Mouse (Mus musculus): ENCODE measurements at regions not wholly inside any gene's neighbourhood (a gene's known extent, or its start where the extent isn't known, plus 50 kb on each side); places are given as distances from the start of the nearest gene placed in this dataset.
A peak's percentile ranks its signal among the peaks of the same experiment; 100 is the strongest.

DNA sequence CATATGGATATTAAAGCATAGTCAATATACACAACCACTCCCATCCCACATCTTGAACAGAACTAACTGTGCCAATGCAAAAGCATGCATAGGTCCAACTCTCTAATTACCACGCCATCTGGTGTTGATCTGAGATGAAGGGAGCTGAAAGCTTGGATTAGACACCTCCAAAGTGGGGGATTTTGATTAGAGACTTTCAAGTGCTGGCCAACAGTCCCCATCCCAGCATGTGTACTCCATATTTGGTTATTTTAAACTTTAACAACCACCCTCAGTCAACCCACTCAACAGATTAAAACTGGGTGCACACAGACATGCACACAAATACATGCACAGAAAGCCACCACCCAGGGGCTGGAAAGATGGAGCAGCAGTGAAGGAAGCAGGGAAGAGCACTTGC, 366.9 kb upstream of the Intu start:
- DNase-seq (ENCODE audit: low spot score in 2 of 2), result peak; percentile 8 to 11

DNA sequence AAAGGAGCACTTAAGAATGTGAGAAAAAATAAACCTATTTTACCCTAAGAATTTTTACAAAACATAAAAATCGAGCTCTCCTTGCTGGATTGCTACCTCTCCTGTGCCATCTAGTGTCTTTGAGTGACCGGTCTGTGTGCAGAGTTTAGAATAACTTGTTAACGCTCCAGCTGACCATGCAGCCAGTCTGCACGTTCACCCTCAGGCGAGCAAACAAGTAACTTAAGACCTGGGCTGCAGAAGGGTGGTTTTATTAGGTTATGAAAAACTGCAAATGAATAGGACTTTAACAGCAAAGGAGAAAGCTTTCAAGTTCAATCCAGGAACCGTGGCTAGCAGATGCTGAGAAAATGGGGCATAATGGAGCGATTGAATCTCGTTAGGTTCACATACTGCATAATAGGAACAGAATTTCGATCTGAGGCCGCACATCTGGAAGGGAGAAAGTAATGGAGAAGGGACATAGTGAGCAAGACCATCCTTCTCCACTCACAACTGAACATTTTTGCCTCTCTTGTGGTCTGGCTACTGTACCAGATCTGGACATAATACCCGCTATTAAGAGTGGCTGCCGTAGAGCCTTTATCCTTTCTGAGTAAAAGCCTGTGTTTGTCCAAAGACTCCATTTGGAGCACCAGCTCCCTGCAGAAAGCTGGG, 363.0 kb upstream of the Intu start:
- DNase-seq (ENCODE audit: low spot score in 2 of 2), result no peak

DNA sequence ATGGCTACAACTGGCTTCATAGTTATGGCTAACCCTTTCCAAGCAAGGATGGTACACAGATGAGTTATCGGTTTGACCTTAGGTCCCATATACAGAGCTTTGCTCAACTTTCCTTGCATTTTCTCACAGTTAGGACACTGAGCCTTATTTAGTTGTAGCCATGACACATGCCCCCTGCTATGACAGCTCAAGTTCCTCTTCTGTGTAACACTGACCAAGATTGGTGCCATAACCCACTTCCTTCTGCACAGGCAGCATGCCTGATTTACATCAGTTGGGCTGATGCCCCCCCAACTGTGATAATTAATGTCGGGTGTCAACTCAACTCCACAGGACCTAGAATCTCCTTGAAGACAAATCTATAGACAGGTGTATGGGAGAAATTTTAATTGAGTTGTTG, 361.5 kb upstream of the Intu start:
- no peak for DNase-seq (ENCODE audit: low spot score in 2 of 2)

DNA sequence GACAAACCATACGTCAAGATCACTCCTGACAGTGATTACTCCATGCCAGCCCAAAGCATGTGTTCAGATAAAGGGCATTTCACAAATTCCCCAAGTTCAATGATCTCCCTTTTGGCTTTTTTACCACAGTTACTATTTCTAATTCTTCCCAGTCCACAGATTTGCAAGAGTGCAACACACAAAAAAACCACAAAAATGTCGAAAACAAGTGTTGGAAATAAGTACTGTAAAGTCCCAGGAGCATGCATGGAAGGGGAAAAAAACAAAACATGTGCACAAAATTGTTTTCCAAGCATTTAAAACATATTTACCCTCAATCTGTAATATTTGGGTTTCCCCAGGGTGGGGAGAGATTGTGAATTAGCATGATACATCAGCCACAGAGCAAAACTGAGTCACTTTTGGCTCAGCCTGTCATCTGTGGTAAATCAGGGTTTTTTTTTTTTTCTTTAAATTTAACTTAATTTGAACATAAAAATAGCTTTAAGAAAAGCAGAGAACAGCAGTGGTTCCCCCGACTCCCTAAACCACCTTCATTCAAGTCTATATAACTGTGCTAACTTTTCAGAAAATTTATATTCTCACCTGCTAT, 351.3 kb upstream of the Intu start:
- DNase-seq (ENCODE audit: low spot score in 2 of 2), result no peak

DNA sequence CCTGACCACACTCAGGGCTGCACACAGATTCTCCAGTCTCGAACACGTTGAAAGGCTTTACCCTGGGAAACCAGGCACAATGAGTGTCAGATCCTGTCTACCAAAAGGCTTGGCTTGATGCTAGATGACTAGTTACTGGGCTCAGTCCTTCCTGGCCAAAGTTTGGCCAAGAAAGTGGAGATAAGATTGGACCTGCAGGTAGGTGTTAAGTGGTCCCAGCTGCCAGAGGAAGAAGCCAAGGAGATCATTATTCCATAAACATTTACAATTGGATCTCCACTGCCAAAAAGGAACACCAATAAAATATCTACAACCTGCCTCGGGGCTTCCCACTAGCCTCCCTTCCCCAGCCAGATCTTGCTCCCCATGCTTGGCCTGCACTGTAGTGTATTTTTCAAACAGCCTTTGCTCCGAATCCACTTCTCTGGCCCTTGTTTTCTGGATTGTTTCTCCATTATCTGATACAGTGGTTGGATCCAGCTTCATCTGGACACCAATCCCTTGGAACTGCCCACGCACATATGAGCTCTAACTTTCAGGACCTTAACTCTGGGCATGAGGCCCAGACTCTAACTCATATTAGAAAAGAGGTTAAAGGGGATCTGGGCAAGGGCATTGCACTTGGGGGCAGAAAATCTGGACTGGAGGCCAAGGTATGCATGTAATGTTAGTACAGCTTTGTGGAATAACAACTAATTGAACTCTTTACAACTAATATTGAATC, 345.3 kb upstream of the Intu start:
- DNase-seq (ENCODE audit: low spot score in 2 of 2), result no peak

- DNase-seq (ENCODE audit: low spot score in 2 of 2), result no peak
Observed at GRCm38 (mm10) chr3:40189529-40189928, 341.6 kb upstream of the Intu start.

DNA sequence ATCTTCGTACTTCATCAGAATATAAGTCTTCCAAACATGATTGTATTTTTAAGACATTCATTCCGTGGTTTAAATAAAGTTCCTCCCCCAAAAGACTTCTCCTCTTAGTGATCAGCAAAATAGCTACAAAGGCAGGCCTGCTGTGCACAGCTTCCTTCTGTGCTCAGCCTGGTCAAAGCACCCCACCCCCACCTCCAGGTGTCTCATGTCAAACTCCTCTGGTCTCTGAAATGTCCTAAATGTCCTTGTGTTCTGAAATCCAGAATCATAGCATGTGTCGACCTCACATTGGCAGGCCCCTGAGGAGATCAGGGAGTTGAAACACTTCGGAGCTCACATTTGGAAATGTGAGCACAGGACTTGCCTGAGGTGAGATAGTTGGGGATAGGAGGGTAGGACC, 341.1 kb upstream of the Intu start:
- DNase-seq (ENCODE audit: low spot score in 2 of 2), result no peak

- no peak for DNase-seq (ENCODE audit: low spot score in 2 of 2)
Observed at GRCm38 (mm10) chr3:40200174-40200573, 330.9 kb upstream of the Intu start.

GRCm38 (mm10) chr3:40206326-40206725, 324.8 kb upstream of the Intu start:
- no peak for DNase-seq (ENCODE audit: low spot score in 2 of 2)

- no peak for DNase-seq (ENCODE audit: low spot score in 2 of 2)
Observed at GRCm38 (mm10) chr3:40211793-40212192, 319.3 kb upstream of the Intu start.

DNA sequence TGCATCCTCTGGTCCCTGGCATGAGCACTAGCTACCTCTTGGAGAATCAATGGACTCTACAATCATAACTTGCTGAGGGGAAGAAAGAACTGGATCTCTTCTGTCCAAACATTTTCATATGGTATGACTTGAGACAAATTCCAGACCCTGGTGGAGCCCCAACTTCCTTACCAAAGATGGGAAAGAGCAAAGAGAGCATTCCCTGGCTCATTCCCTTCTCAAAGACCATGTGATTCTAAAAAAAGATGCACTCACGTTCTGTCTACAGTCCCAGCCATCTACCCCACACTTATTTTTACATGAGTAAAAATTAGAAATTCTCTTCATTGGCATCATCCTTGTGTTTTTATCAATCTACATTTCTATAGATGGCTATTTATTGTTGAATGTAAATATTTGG, 304.3 kb upstream of the Intu start:
- no peak for DNase-seq (ENCODE audit: low spot score in 2 of 2)

DNA sequence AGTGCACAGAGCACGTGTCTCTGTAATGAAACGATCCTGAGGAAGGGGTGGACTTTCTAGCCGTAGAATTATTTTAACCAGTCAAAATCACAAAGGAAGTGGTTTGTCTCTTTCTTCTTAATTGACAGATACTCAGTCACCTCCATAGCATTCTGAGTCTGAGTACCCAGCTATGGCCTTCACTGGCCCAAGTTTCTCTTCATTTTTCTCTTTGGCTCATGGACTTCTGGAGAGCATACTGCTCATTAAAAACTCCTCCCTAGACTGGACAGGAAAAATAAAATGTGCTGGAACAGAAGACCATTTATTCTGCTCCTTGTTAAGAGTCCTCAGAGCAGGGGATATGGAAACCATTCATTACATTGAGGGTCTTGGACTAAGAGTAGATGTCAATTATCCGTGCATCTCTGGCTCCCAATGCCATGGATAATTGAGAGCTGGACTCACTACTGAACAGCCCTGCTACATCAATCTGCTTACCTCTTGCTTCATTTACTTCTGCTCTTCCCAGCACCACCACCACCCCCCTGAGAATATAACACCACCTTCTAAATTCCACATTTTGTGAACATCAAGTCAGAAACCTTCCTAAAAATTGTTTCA, 287.5 kb upstream of the Intu start:
- DNase-seq (ENCODE audit: low spot score in 2 of 2), result no peak

- no peak for DNase-seq (ENCODE audit: low spot score in 2 of 2)
Observed at GRCm38 (mm10) chr3:40254376-40254775, 276.7 kb upstream of the Intu start.

DNA sequence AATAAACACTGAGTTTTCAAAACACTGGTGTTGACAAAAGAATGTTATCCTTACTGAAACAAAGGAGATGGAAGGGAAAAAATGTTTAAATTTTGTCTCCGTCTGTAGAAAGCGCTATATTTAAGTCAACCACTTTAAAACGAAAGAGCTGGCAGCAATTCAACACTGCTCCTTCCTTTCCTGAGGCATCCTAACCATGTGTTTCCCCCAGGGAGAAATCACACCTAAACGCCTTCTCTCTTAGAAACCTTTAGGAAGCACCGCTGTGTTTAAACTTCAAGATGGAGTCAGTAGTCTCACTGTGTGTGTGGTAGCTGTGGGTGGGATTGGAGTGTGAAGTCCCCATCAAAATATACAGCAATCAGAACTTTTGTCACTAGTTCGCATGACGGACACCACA, 268.6 kb upstream of the Intu start:
- DNase-seq (ENCODE audit: low spot score in 2 of 2), result peak; percentile 16 to 64

GRCm38 (mm10) chr3:40267514-40267913, 263.6 kb upstream of the Intu start:
- DNase-seq (ENCODE audit: low spot score in 2 of 2), result no peak

- peak; percentile 4 to 75 for DNase-seq (ENCODE audit: low spot score in 2 of 2)
Observed at GRCm38 (mm10) chr3:40282926-40283325, 248.2 kb upstream of the Intu start.

DNA sequence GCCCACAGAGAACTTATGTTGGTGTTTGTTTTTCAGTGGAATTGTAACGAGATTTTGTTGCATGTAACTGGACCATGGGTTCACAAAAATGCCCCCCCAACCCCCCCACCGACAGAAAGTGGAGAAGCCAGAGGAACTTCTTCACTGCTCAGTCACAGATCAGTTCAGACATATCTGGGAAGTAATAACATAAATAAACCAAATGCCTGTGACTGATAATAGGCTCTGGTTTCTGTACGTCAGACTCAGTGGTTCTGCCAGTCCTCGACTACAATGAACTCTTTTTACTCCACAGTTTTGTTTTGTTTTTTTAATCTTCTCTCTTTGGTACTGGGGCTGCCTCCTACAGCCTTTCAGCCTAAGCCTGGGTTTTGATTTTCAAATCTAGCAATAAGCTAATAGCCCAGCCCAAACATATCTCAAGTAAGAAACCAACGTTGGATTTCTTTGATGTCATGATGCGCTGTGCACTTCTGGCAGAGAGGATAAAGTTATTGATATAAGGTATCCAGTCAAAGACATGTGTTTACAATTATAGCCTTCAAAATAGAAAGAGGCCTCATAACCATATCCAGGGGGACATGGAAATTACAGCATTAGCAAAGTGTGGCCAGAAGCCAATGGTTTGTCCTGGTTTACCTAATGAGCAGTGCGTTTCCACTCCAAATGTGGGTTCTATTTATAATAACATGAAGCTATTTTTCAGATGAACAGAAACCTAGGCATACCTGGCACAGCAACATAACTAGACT, 244.0 kb upstream of the Intu start:
- no peak for DNase-seq (ENCODE audit: low spot score in 2 of 2)

DNA sequence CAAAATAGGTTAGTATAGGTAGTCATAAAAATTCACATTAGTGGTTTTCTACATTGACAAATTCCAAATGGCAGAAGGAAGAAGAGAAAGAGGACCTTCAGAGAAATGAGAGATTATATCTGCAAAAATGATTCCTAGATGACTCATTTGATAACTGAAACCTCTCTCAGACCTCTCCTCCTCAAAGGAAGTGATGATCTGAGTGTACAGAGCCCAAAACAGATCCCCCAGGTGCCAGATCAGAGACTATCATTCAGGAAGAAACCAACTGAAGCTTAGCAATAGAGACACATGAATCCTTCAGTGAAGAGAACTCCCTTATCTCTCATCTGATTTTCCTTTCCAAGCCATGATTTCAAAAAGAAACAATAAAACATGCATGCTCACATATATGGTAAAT, 234.0 kb upstream of the Intu start:
- DNase-seq (ENCODE audit: low spot score in 2 of 2), result no peak

GRCm38 (mm10) chr3:40320319-40320718, 210.8 kb upstream of the Intu start:
- no peak for DNase-seq (ENCODE audit: low spot score in 2 of 2)

DNA sequence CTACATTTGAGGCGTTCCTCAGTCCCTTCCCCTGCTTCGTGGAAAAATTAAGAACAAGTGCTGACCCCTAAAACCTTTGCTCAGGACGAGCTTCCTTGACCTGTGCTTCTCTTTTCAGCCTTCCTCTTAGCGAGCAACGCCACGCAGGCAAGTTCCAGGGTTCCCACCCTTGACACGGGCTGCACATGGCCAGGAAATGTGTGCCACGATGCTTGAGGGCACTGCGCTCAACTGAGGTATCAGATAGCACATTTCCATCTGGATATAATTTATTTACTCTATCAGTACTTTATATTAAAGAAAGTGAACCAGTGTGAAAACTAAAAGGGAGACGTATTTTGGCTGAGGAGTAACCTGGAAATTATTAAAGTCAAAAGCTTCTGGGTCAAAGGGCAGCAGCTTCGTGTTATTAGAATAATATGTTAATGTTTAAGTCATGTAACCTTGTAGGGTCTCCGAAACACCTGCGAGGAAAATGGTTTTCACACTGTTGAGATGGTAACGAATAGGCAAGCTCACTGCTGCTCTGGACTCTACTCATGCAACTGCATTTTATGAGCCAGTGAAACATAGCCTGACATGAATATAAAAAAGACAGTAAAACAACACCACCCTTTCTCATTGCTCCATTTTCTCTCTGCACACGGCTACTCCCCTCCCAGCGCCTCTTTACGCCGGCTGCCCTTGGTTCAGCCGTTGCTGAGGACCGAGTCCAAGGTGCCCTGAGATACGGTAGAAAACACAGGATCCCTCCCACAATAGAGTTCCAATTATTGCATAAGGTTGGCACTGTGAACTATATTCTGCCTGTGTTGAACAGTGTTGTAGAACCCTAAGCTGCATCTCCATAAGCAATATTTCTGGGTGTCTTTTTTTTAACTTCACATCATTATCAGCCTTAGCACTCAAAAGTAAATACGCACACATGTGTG, 204.9 kb upstream of the Intu start:
- DNase-seq (ENCODE audit: low spot score in 2 of 2), result no peak

GRCm38 (mm10) chr3:40339492-40340030, 191.5 kb upstream of the Intu start:
- no peak for DNase-seq (ENCODE audit: low spot score in 2 of 2)

All from left cerebral cortex, adult 9 months (tissue).